Mouse (Mus musculus): ENCODE results near the gene Fpr1. TPM values are rescaled to one million over a fixed set of nuclear protein-coding genes. Genes with fewer than 3 reads are reported as not detected.
"Not testable (repeated sequence)": the region's sequence is repeated elsewhere in the genome, so short reads cannot be mapped to it uniquely, and the experiment has no call there.

The Fpr1 gene
- 0.16 TPM in 1 of 2 replicates, not detected in the other for polyA plus RNA-seq (2015; fragmentation: Nextera tagmentation; extraction: Ambion mirVana)

DNA sequence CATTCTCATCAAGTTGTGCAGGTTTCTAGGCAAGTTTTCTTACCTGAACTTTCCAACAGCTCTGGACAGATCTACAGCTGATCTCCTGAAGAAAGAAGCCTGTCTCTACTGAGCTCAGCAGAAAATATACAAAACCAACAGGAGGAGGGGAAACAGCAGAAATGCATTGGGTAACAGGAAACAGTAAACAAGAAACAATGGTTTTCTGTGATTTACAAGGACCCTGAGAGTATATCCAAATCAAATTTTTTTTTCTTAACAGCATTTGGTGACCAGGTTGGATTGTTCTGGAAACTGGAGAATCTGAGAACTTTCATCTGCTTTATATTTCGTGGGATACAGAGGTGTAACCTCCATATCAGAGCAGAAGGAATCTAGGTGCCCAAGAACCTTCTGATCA, at the start of gene Fpr1:
Fpr1 (minus strand) TSS at position 101 of the 400 bp plus-strand sequence.
- Histone ChIP-seq H3K9ac (replicated peaks) (no peak within 1 kb of the TSS), H3K9me3 (no peaks in the 10 kb centered on the region), H3K27me3 (no peaks in the 10 kb centered on the region), H3K27ac (no peak within 1 kb of the TSS), H3K36me3 (no peaks in the 10 kb centered on the region), H3K4me3 (replicated peaks) (no peak within 1 kb of the TSS), H3K4me1 (replicated peaks) (no peaks in the 10 kb centered on the region), H3K4me2 (replicated peaks) (no peak within 1 kb of the TSS)
- no peak for ATAC-seq
- WGBS: 69% methylated on average over 1 of the region's 1 CpGs

- H3K27me3 ChIP-seq: no peaks in the 10 kb centered on the region
- H3K4me3 ChIP-seq (replicated peaks): no peak overlapping the region
- no peak for ATAC-seq
- H3K4me1 ChIP-seq (replicated peaks): no peaks in the 10 kb centered on the region
- no peaks in the 10 kb centered on the region for H3K36me3 ChIP-seq
- no peak overlapping the region for H3K27ac ChIP-seq
- H3K9me3 ChIP-seq: no peaks in the 10 kb centered on the region
- H3K9ac ChIP-seq (replicated peaks): no peak overlapping the region
- H3K4me2 ChIP-seq (replicated peaks): no peak overlapping the region
Measured at GRCm38 (mm10) chr17:17917782-17918181, 34.0 kb upstream of the Fpr1 start.

DNA sequence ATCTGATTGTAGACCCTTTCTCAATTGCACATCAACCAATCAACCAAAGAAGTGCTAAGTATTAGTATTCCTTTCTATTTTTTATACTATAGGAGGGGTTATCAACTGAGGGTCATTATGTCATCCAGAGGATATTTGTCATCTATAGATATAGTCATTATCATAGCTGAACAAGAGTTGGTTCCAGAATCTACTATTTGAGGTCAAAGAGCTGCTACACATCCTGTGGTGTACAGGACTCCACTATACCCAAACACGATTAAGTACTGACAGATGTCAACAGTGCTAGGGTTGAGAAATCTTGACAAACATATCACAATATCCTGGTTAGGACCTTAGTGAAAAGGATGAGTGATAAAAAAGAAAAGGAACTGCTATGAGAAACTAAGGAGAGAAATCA, 33.6 kb upstream of the Fpr1 start:
- no peak overlapping the region for H3K4me3 ChIP-seq (replicated peaks)
- H3K27ac ChIP-seq: no peak overlapping the region
- no peak for ATAC-seq
- no peaks in the 10 kb centered on the region for H3K36me3 ChIP-seq
- no peaks in the 10 kb centered on the region for H3K27me3 ChIP-seq
- H3K9ac ChIP-seq (replicated peaks): no peak overlapping the region
- H3K9me3 ChIP-seq: no peaks in the 10 kb centered on the region
- no peak overlapping the region for H3K4me2 ChIP-seq (replicated peaks)
- 92% methylated on average over 1 of the region's 1 CpGs for WGBS
- no peaks in the 10 kb centered on the region for H3K4me1 ChIP-seq (replicated peaks)

DNA sequence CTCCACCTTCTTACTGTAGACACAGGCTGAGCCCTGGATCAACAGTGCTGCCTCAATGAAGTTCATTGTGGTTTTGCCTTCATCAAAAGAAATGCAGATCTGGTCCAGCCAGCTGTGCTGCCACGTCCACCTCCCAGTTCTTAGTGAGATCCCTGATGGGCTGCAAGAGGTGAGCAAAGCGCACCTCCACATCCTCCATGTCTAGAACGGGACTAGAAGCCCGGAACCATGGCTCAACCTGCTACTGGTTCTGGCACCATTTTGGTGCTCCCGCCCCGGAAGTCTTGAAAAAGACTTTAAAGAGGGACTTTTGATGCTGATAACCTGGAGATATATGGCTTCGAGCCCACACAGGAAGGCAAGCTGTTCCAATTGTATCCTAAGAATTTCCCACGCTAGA, 28.9 kb upstream of the Fpr1 start:
- H3K4me2 ChIP-seq (replicated peaks); H3K27ac ChIP-seq; H3K9ac ChIP-seq (replicated peaks); H3K27me3 ChIP-seq; H3K4me3 ChIP-seq (replicated peaks); H3K9me3 ChIP-seq; H3K36me3 ChIP-seq; H3K4me1 ChIP-seq (replicated peaks); ATAC-seq: not testable (repeated sequence)
- WGBS: 91% methylated on average over 8 of the region's 8 CpGs

GRCm38 (mm10) chr17:17909636-17910421, 26.1 kb upstream of the Fpr1 start:
- Histone ChIP-seq H3K27ac (peak overlapping the region; percentile 79), H3K9me3 (no peaks in the 10 kb centered on the region), H3K4me1 (replicated peaks) (0 out of 2 replicates have a peak, but pooled peaks cover 3% of the 10 kb centered on the region), H3K4me2 (replicated peaks) (peak overlapping the region; percentile 65), H3K27me3 (no peaks in the 10 kb centered on the region), H3K9ac (replicated peaks) (peak overlapping the region; percentile 76), H3K36me3 (no peaks in the 10 kb centered on the region), H3K4me3 (replicated peaks) (peak overlapping the region; percentile 54)
- ATAC-seq: peak; percentile 100
- WGBS: 18% methylated on average over 51 of the region's 51 CpGs

- no peak for ATAC-seq
- H3K4me2 ChIP-seq (replicated peaks): no peak overlapping the region
- 96% methylated on average over 1 of the region's 1 CpGs for WGBS
Measured at GRCm38 (mm10) chr17:17900768-17901167, 17.0 kb upstream of the Fpr1 start.

DNA sequence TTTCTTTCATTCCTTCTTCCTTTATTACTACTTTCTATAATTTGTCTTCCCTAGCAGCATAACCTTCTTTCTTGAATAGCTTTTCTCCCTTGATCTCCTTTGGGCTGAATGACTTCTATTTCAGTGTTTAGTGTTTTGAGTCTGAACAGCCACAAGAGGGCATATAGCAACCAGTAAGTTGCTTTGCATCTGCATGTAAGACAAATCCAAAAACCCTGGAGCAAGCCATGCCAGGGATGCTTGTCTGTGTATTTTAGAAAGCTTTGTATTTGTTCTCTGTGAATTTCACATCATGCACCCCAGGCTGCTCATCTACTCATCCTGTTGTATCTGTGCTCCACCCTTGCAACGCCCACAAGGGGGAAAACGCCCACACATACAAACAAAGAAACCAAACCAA, 15.5 kb upstream of the Fpr1 start:
- no peaks in the 10 kb centered on the region for H3K4me1 ChIP-seq (replicated peaks)
- no peaks in the 10 kb centered on the region for H3K36me3 ChIP-seq
- H3K9me3 ChIP-seq: no peaks in the 10 kb centered on the region
- no peaks in the 10 kb centered on the region for H3K27me3 ChIP-seq
- H3K27ac ChIP-seq: no peak overlapping the region
- H3K4me3 ChIP-seq (replicated peaks): no peak overlapping the region
- no peak overlapping the region for H3K4me2 ChIP-seq (replicated peaks)
- WGBS: 86% methylated on average over 2 of the region's 2 CpGs
- H3K9ac ChIP-seq (replicated peaks): no peak overlapping the region
- ATAC-seq: no peak

More at GRCm38 (mm10) chr17:17900768-17901167, 17.0 kb upstream of the Fpr1 start:
- H3K4me1 ChIP-seq (replicated peaks): no peaks in the 10 kb centered on the region
- no peak overlapping the region for H3K27ac ChIP-seq
- no peaks in the 10 kb centered on the region for H3K9me3 ChIP-seq
- H3K9ac ChIP-seq (replicated peaks): no peak overlapping the region
- H3K36me3 ChIP-seq: no peaks in the 10 kb centered on the region
- no peak overlapping the region for H3K4me3 ChIP-seq (replicated peaks)
- H3K27me3 ChIP-seq: no peaks in the 10 kb centered on the region

DNA sequence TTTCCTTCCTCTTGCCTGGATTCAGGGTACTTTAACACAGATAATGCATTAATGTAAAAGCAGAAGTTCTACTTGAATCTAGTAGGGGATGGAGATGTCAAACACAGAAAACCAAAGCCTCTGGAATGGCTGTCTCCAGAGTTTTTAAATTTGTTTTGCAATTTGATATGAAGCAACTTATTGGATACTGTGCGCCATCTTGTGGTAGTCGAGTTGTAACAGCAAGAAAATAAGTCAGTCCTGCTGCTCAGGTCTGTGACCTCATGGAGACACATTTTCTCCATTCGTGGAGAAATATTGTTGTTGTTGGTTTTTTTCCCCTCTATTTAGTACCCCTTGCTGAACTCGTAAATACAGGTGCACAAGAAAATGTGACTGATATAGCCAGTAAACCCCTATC, 12.3 kb upstream of the Fpr1 start:
- Histone ChIP-seq H3K9ac (replicated peaks) (no peak overlapping the region), H3K9me3 (no peaks in the 10 kb centered on the region), H3K27me3 (no peaks in the 10 kb centered on the region), H3K4me1 (replicated peaks) (no peaks in the 10 kb centered on the region), H3K36me3 (no peaks in the 10 kb centered on the region), H3K4me3 (replicated peaks) (no peak overlapping the region), H3K4me2 (replicated peaks) (no peak overlapping the region), H3K27ac (no peak overlapping the region)
- ATAC-seq: no peak
- WGBS: 4% methylated on average over 4 of the region's 4 CpGs

- Histone ChIP-seq H3K4me1 (replicated peaks) (no peaks in the 10 kb centered on the region), H3K4me2 (replicated peaks) (no peak overlapping the region), H3K27ac (no peak overlapping the region), H3K27me3 (no peaks in the 10 kb centered on the region), H3K4me3 (replicated peaks) (no peak overlapping the region), H3K9me3 (no peaks in the 10 kb centered on the region), H3K9ac (replicated peaks) (no peak overlapping the region), H3K36me3 (no peaks in the 10 kb centered on the region)
- no peak for ATAC-seq
- 93% methylated on average over 2 of the region's 2 CpGs for WGBS
Measured at GRCm38 (mm10) chr17:17889732-17890425, 6.1 kb upstream of the Fpr1 start.

- Histone ChIP-seq H3K4me3 (replicated peaks) (no peak within 1 kb of the TSS), H3K4me2 (replicated peaks) (no peak within 1 kb of the TSS), H3K9me3 (no peaks in the 10 kb centered on the region), H3K27me3 (no peaks in the 10 kb centered on the region), H3K36me3 (no peaks in the 10 kb centered on the region), H3K27ac (no peak within 1 kb of the TSS), H3K4me1 (replicated peaks) (no peaks in the 10 kb centered on the region), H3K9ac (replicated peaks) (no peak within 1 kb of the TSS)
- WGBS: 62% methylated on average over 1 of the region's 1 CpGs
- ATAC-seq: no peak
Measured at GRCm38 (mm10) chr17:17887774-17888248, 4.1 kb upstream of the Fpr1 start, which contains the start of the genes Fpr2 and Fpr3. Fpr2 (plus strand) TSS chr17:17887824. Fpr3 (plus strand) TSS chr17:17887852.

GRCm38 (mm10) chr17:17882672-17883071, 1.1 kb downstream of the Fpr1 start:
- no peak for ATAC-seq
- Histone ChIP-seq H3K36me3 (no peaks in the 10 kb centered on the region), H3K9ac (replicated peaks) (no peak overlapping the region), H3K4me3 (replicated peaks) (no peak overlapping the region), H3K9me3 (no peaks in the 10 kb centered on the region), H3K4me2 (replicated peaks) (no peak overlapping the region), H3K27ac (no peak overlapping the region), H3K4me1 (replicated peaks) (no peaks in the 10 kb centered on the region), H3K27me3 (no peaks in the 10 kb centered on the region)
- 85% methylated on average over 3 of the region's 3 CpGs for WGBS

GRCm38 (mm10) chr17:17879347-17879746, 4.4 kb downstream of the Fpr1 start:
- H3K4me1 ChIP-seq (replicated peaks): no peaks in the 10 kb centered on the region
- H3K36me3 ChIP-seq: no peaks in the 10 kb centered on the region
- H3K9me3 ChIP-seq: no peaks in the 10 kb centered on the region
- H3K9ac ChIP-seq (replicated peaks): no peak overlapping the region
- H3K27me3 ChIP-seq: no peaks in the 10 kb centered on the region
- no peak overlapping the region for H3K4me3 ChIP-seq (replicated peaks)
- H3K4me2 ChIP-seq (replicated peaks): no peak overlapping the region
- WGBS: 90% methylated on average over 1 of the region's 1 CpGs
- H3K27ac ChIP-seq: no peak overlapping the region
- no peak for ATAC-seq
